Mouse (Mus musculus) heart, postnatal 0 days (tissue): ENCODE results near the gene Cdkal1.

Source experiments
- CTCF ChIP-seq: IDR thresholded peaks from 2 replicates; pipeline ENCODE4 v1.5.1; 2016; ENCODE audit warnings: antibody characterized with exemption, control low read depth, low read depth
- EP300 ChIP-seq: IDR thresholded peaks from 2 replicates; pipeline ENCODE4 v1.6.1; 2016; ENCODE audit warnings: antibody characterized with exemption, low read depth

- no peak for TF ChIP-seq CTCF
- TF ChIP-seq EP300, result no peak
These were observed 55.4 kb downstream of the Cdkal1 start for GRCm38 (mm10) chr13:29800078-29800477.
